Mouse (Mus musculus) mammary gland, adult 2 months (tissue): ENCODE data around the gene Mfsd4b4. TPM values are rescaled to one million over a fixed set of nuclear protein-coding genes. Genes with fewer than 3 reads are reported as not detected.

Experiments used
- polyA plus RNA-seq: library from polyadenylated mRNA; depleted of rRNA; stranded (reverse); fragments of >200 nt; gene quantifications from 2 replicates; pipeline ENCODE4 v1.2.3, GENCODE M21; 2012; ENCODE audit warnings: low replicate concordance; rRNA removed

The Mfsd4b4 gene
- polyA plus RNA-seq, result 2.7 and 4.8 TPM in 2 replicates

DNA sequence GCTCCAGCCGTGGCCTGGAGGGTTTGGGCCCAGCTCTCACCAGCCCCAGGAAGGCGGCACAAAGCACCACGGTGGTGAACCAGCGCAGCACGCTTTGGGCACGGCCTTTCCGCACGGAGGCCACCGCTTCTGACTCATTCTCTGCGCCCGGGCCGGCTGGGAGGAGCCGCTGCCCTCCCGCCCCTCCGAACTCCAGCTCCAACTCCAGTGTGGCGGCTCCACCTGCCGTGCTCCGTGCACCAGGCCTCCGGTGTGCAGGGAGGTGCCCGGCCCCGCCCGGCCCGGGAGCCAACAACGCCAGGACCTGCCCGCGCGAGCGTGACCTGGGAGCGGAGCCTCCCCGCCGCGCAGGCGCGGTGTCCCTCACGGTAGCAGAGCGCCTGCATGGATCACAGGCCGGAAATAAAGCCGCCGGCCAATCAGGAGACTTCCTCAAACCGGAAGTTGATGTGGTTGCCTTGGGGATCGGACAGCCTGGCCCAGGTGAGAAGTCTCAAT lies at the start of gene Mfsd4b4:
Gene Mfsd4b4 (minus strand): TSS at position 365 of the 498 bp plus-strand sequence.

DNA sequence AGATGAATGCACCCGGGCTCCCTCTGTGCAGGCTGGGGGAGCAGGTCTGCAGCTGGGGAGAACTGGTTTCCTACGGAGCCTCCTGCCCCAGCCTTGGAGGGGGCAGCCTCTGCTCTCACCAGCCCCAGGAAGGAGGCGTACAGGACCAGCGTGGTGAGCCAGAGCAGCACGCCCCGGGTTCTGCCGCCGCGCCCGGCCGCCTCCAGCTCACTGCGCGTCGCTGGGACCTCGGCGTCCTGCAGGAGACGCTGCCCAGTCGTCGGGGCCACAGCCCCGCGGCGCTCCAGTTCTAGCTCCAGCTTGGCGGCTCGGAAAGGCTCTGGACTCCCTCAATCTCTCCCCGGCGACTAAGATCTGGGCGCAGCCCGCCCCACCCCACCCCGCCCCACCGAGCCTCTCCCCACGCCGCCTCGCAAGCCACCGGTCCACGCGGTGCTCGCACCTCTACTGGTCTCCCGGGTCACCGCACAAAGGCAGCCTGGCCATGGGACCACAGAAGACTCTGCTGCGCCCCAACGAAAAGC lies 27.6 kb upstream of the Mfsd4b4 start, which contains the start of gene Mfsd4b2:
Gene Mfsd4b2 (minus strand): TSS at position 308 of the 524 bp plus-strand sequence.

Other genes starting within 250 kb of the Mfsd4b4 start
- gene Rev3l, start 167.1 kb downstream of the Mfsd4b4 start, polyA plus RNA-seq, result 9.5 and 29.3 TPM in 2 replicates
- gene Mfsd4b2, start 27.7 kb upstream of the Mfsd4b4 start, polyA plus RNA-seq, result 0.20 and 0.27 TPM in 2 replicates
- 1.1 and 2.9 TPM in 2 replicates for gene Mfsd4b3, start 60.9 kb upstream of the Mfsd4b4 start, polyA plus RNA-seq
- gene Mfsd4b5, start 87.4 kb upstream of the Mfsd4b4 start, polyA plus RNA-seq, result 0.17 and 0.33 TPM in 2 replicates
- 2.4 and 4.0 TPM in 2 replicates for gene Mfsd4b1, start 126.0 kb upstream of the Mfsd4b4 start, polyA plus RNA-seq
- gene Slc16a10, start 243.0 kb upstream of the Mfsd4b4 start, polyA plus RNA-seq, result 13.0 and 38.2 TPM in 2 replicates